Mouse (Mus musculus) G1E (cell line): ENCODE measurements around the gene Fip1l1. TPM values are rescaled to one million over a fixed set of nuclear protein-coding genes. Genes with fewer than 3 reads are reported as not detected.

Experiments used
- ATAC-seq: 2 replicates; pipeline ENCODE4 v1.8.0; 2016; ENCODE audit warnings: mild to moderate bottlenecking; ENCODE audit not compliant: insufficient number of reproducible peaks, poor library complexity, low FRiP score, severe bottlenecking; ENCODE audit errors: extremely low read depth
- DNase-seq: peaks from one replicate; pipeline ENCODE4 v3.0.0; 2012; ENCODE audit warnings: low spot score
- H3K27me3 ChIP-seq: 2 replicates; pipeline ENCODE4 v1.6.1; 2012; ENCODE audit warnings: mild to moderate bottlenecking, low read length, inconsistent platforms; ENCODE audit not compliant: insufficient read depth
- H3K36me3 ChIP-seq: replicated peaks from 2 replicates; pipeline ENCODE3; 2012; ENCODE audit warnings: mild to moderate bottlenecking, inconsistent platforms
- H3K4me1 ChIP-seq: 2 replicates; pipeline ENCODE4 v1.6.1; 2012; ENCODE audit warnings: low read depth, low read length, inconsistent platforms, mixed read lengths; ENCODE audit not compliant: insufficient read depth
- H3K4me3 ChIP-seq: 2 replicates; pipeline ENCODE4 v1.5.1; 2012; ENCODE audit warnings: low read depth, mild to moderate bottlenecking, inconsistent platforms, low read length, moderate library complexity, mixed read lengths
- H3K9me3 ChIP-seq: replicated peaks from 2 replicates; pipeline ENCODE4 v1.6.1; 2012; ENCODE audit warnings: inconsistent platforms
- CTCF ChIP-seq: IDR thresholded peaks from 2 replicates; pipeline ENCODE4 v1.5.1; 2012; ENCODE audit warnings: low read depth, low read length, inconsistent platforms, mixed read lengths
- GATA1 ChIP-seq: IDR thresholded peaks from 2 replicates; pipeline ENCODE4 v1.6.1; 2012; ENCODE audit warnings: borderline replicate concordance, low read length, inconsistent platforms, mixed read lengths
- GATA2 ChIP-seq: IDR thresholded peaks from 2 replicates; pipeline ENCODE4 v1.6.1; 2012; ENCODE audit warnings: low read depth, low read length, inconsistent platforms, borderline replicate concordance
- POLR2AphosphoS5 ChIP-seq: IDR thresholded peaks from 2 replicates; pipeline ENCODE4 v1.6.1; 2012; ENCODE audit warnings: low read depth, low read length, inconsistent platforms; ENCODE audit not compliant: insufficient replicate concordance
- TAL1 ChIP-seq: conservative IDR thresholded peaks from 2 replicates; pipeline ENCODE4 v1.6.1; 2012; ENCODE audit warnings: low read depth, low read length, inconsistent platforms, mixed read lengths
- polyA plus RNA-seq: library from polyadenylated mRNA; stranded (reverse); fragments of >175 nt; gene quantifications from 2 replicates; pipeline ENCODE4 v1.2.3, GENCODE M21; 2012
- total RNA-seq, 2 experiments: library from RNA; stranded (forward) in 1 of 2; stranded (reverse) in 1 of 2; fragments of 200-1000 nt in 1 of 2; fragments of >200 nt in 1 of 2; fragmentation: Nextera tagmentation in 1 of 2; gene quantifications; 2 replicates each; pipeline ENCODE4 v1.2.3; 2014 to 2017

Fip1l1 gene
- total and polyA plus RNA-seq, 3 experiments: 114 to 297 (median 159) TPM

DNA sequence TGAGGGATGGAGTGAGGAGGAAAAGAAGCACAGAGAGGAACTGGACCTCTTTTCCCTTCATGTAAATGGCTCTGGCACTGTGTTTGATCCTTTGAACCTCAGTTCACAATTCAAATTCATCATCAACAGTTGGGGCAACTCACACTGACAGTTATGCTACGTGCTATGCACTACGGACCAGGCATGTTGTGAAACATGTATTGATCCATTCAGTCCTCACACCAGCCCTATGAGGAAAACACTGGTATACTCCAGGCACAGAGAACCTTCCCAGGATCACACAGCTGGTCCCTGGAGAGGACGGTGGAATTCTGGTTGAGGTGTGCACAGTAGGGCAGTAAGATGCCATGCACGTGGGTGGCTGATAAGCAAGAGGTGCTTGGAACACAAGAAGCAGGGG is 105.3 kb downstream of the Fip1l1 start:
- Histone ChIP-seq H3K27me3 (peaks cover 19% of the 10 kb centered on the region), H3K4me3 (no peak overlapping the region), H3K9me3 (no peaks in the 10 kb centered on the region), H3K4me1 (no peaks in the 10 kb centered on the region), H3K36me3 (no peaks in the 10 kb centered on the region)
- TF ChIP-seq TAL1 (no peak), POLR2AphosphoS5 (no peak), GATA2 (no peak), GATA1 (no peak)
- DNase-seq: no peak
- ATAC-seq: no peak

DNA sequence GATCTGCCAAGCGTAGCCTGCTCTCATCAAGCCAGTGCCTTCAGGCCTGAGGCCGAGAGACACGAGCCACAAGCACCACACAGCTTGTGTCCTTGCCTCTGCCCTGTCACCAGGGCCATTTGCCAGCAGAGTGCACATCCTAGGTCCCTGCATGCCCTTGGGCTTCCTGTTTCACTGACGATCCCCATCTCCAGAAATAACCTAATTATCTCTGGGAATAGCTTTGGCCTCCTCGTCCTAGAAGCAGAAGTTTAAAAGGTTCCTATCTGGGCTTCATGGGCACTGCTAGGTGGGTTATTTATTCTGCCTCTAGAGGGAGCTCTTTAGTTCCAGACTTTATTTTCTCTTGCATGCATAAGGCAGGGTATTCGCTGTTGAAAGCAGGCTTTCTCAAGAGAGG is 105.8 kb downstream of the Fip1l1 start:
- peak; percentile 14 for DNase-seq

DNA sequence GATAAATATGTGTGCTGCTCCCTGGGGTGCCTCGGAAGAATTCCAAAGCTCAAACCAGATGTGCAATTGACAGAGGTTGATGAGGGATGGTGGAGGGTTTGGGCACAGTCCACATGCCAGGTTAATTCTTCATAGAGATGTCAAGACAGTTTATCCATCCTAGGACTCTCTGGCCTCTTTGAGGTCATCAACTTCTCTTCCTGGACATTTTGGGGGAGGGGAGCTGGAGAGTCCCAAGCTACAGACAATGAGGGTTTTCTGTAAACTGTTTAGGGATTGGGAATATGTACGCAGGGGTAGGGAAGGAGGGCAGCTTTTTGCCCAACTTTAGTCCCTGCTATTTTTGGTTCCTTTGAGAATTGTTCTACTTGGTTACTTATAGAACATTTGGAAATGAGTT is 107.0 kb downstream of the Fip1l1 start:
- Histone ChIP-seq H3K9me3 (no peaks in the 10 kb centered on the region), H3K36me3 (no peaks in the 10 kb centered on the region), H3K4me1 (no peaks in the 10 kb centered on the region), H3K4me3 (no peak overlapping the region), H3K27me3 (peaks cover 10% of the 10 kb centered on the region)
- DNase-seq (no peak), ATAC-seq (no peak)
- TF ChIP-seq GATA1: no peak
- no peak for TF ChIP-seq CTCF
- TF ChIP-seq POLR2AphosphoS5: no peak
- TF ChIP-seq GATA2: no peak
- TF ChIP-seq TAL1: no peak

More for the DNA sequence above, 105.8 kb downstream of the Fip1l1 start:
- Histone ChIP-seq H3K27me3 (peaks cover 14% of the 10 kb centered on the region), H3K9me3 (no peaks in the 10 kb centered on the region), H3K4me1 (no peaks in the 10 kb centered on the region), H3K36me3 (no peaks in the 10 kb centered on the region), H3K4me3 (no peak overlapping the region)
- TF ChIP-seq CTCF (peak; percentile 20), POLR2AphosphoS5 (no peak)
- ATAC-seq: no peak

DNA sequence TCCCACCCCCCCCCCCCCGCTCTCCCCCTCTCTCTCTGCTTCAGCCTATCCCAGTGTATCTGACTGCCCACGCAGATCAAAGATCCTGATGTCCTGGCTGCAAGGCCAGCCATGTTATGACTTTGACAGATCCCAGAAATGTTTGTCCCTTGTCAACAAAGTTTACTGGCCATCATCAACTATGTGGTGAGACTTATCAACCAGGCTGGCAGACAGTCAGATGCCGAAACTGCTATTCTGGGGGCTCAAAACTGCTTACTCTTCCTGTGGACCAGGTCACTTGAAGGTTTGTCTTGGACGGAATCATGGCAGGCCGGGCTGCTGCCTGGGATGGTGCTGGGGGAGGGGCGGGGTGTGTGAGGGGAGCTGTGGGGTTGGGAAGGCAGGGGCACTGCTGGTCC is 112.3 kb downstream of the Fip1l1 start:
- H3K4me3 ChIP-seq: no peak overlapping the region
- no peak for ATAC-seq
- TF ChIP-seq CTCF: no peak
- no peak for TF ChIP-seq TAL1
- TF ChIP-seq GATA2: no peak
- no peak for TF ChIP-seq POLR2AphosphoS5
- TF ChIP-seq GATA1: no peak
- H3K4me1 ChIP-seq: no peaks in the 10 kb centered on the region
- H3K9me3 ChIP-seq: no peaks in the 10 kb centered on the region
- no peaks in the 10 kb centered on the region for H3K36me3 ChIP-seq
- no peak for DNase-seq
- H3K27me3 ChIP-seq: peaks cover 11% of the 10 kb centered on the region

DNA sequence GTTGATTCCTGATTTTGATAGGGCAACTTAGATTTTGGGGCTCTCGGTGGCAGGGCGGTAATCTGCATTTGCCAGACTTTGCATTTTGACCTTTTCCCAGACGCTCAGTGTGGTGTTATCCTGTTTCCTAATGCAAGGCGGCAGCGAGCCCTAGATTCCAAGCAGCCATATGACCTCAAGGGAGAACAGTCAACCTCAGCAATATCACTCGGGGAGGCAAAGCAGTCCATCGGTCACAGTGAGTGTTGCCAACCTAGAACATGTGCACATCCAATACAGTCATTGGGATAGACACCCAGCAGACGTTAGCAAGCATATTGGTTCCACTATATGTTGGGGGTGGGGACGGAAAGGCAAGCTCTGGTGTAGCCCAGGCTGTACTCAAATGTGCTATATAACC is 113.0 kb downstream of the Fip1l1 start:
- Histone ChIP-seq H3K4me1 (no peaks in the 10 kb centered on the region), H3K27me3 (peaks cover 11% of the 10 kb centered on the region), H3K4me3 (no peak overlapping the region), H3K36me3 (no peaks in the 10 kb centered on the region), H3K9me3 (no peaks in the 10 kb centered on the region)
- no peak for ATAC-seq
- TF ChIP-seq GATA2 (no peak), POLR2AphosphoS5 (no peak), GATA1 (no peak), TAL1 (no peak), CTCF (no peak)
- no peak for DNase-seq

Other genes with a start within 250 kb of the Fip1l1 start
- 9.6 and 12.3 TPM in 2 replicates for gene Scfd2, start 3.7 kb upstream of the Fip1l1 start, total RNA-seq (2014; fragmentation: Nextera tagmentation)
- gene Scfd2, start 3.7 kb upstream of the Fip1l1 start, total RNA-seq (2017): 8.9 and 11.6 TPM in 2 replicates
- gene Scfd2, start 3.7 kb upstream of the Fip1l1 start, polyA plus RNA-seq: 3.7 and 5.1 TPM in 2 replicates
- gene Lnx1, start 167.5 kb downstream of the Fip1l1 start, total RNA-seq (2014; fragmentation: Nextera tagmentation): not detected in 2 replicates
- gene Lnx1, start 167.5 kb downstream of the Fip1l1 start, total RNA-seq (2017): 0.12 and 0.16 TPM in 2 replicates
- gene Lnx1, start 167.5 kb downstream of the Fip1l1 start, polyA plus RNA-seq: not detected in 2 replicates